Mouse (Mus musculus) intestine, postnatal 0 days (tissue): ENCODE results near the gene Cradd. TPM values are rescaled to one million over a fixed set of nuclear protein-coding genes. Genes with fewer than 3 reads are reported as not detected.

ENCODE experiments used
- ATAC-seq: fragments of 200-750 bp; cut with Nextera tagmentation; 2 replicates; pipeline ENCODE4 v1.8.0; 2017; ENCODE audit warnings: mild to moderate bottlenecking, moderate TSS enrichment, moderate library complexity
- H3K27ac ChIP-seq: fragments of 300-500 bp; sonication (generic); 2 replicates; pipeline ENCODE4 v1.5.1; 2014; ENCODE audit warnings: mild to moderate bottlenecking, low read depth, low read length, moderate library complexity
- H3K27me3 ChIP-seq: fragments of 300-500 bp; sonication (generic); replicated peaks from 2 replicates; pipeline ENCODE4 v1.6.1; 2014; ENCODE audit warnings: low read length, mixed read lengths; ENCODE audit not compliant: control insufficient read depth, insufficient read depth
- H3K36me3 ChIP-seq: fragments of 300-500 bp; sonication (generic); 2 replicates; pipeline ENCODE4 v1.6.1; 2014; ENCODE audit warnings: mild to moderate bottlenecking, moderate library complexity; ENCODE audit not compliant: control insufficient read depth, insufficient read depth
- H3K4me1 ChIP-seq: fragments of 300-500 bp; sonication (generic); replicated peaks from 2 replicates; pipeline ENCODE4 v1.6.1; 2014; ENCODE audit warnings: antibody characterized with exemption, low read length, mixed read lengths; ENCODE audit not compliant: control insufficient read depth, insufficient read depth
- H3K4me2 ChIP-seq: fragments of 300-500 bp; sonication (generic); replicated peaks from 2 replicates; pipeline ENCODE4 v1.6.1; 2014; ENCODE audit warnings: low read depth, mild to moderate bottlenecking, moderate library complexity
- H3K4me3 ChIP-seq: fragments of 300-500 bp; sonication (generic); 2 replicates; pipeline ENCODE4 v1.5.1; 2014; ENCODE audit warnings: low read depth, low read length
- H3K9ac ChIP-seq: fragments of 300-500 bp; sonication (generic); 2 replicates; pipeline ENCODE4 v1.6.1; 2014; ENCODE audit warnings: mild to moderate bottlenecking, low read depth, low read length
- H3K9me3 ChIP-seq: fragments of 300-500 bp; sonication (generic); 2 replicates; pipeline ENCODE4 v1.6.1; 2016; ENCODE audit warnings: mixed run types; ENCODE audit not compliant: control insufficient read depth
- CTCF ChIP-seq: sonication (generic); IDR thresholded peaks from 2 replicates; pipeline ENCODE4 v1.5.1; 2016; ENCODE audit warnings: low read depth, mild to moderate bottlenecking, control low read depth, antibody characterized with exemption, moderate library complexity
- WGBS: fragments of 180-500 bp; shearing (Covaris S2); extraction: QIAGEN DNeasy Blood & Tissue Kit; methylation state at CpG from one replicate; pipeline ENCODE4 v1.1.7; 2014; 5-methylcytosine and 5-hydroxymethylcytosine counted together
- polyA plus RNA-seq: library from polyadenylated mRNA; unstranded; fragments of >200 nt; fragmentation: Nextera tagmentation; extraction: Ambion mirVana; gene quantifications from 2 replicates; pipeline ENCODE4 v1.2.1, GENCODE M21; 2015

The Cradd gene
- polyA plus RNA-seq, 1 experiment from 2014 or later = 12.5 TPM

DNA sequence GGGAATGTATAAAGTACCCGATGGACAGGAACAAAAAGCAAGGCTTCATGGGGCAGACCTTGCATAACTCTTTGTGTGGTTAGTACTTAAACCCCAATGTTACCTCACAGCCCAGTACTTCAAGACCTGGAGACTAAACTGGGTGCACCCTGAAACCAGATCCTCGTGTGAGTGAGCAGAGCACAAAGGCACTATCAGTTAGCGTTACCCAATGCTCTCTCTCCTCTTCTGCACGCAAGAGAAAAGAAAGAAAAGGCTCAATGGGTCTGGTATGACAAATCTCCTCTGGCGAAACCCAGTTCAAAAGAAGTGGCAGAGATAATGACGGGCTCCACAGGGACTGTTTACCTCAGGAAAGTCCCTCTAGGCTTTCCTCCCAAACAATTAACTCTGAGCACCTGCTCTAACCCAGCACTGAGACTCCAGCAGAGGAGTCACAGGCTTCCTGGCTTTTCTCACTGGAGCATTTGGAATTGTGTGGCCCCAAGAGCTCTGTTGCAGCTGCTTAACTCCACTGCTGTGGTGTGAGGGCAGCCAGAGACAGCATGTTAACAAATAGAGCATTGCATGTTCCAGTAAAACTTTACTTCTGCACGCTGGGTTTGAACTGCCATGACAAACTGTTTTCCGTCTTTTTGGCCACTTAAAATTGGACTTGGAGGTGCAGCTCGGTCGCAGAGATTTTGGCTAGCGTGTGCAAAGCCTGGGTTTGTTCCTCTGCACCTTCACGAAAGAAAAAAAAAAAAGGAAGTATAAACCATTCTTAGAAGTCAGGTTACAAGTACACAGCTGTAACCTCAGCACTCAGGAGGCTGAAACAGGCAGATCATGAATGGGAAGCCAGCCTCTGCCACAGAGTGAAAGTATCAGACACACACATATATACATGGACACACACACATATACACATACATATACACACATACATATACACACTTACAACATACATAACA lies 21.4 kb downstream of the Cradd start:
- H3K4me2 ChIP-seq = no peak overlapping the region
- 69% methylated on average over 12 of the region's 12 CpGs for WGBS
- H3K4me1 ChIP-seq = no peaks in the 10 kb centered on the region
- no peak overlapping the region for H3K4me3 ChIP-seq
- H3K27ac ChIP-seq = no peak overlapping the region
- no peak for ATAC-seq
- H3K27me3 ChIP-seq = no peaks in the 10 kb centered on the region
- H3K9me3 ChIP-seq = no peaks in the 10 kb centered on the region
- no peak for TF ChIP-seq CTCF
- H3K36me3 ChIP-seq = no peaks in the 10 kb centered on the region
- H3K9ac ChIP-seq = no peak overlapping the region

DNA sequence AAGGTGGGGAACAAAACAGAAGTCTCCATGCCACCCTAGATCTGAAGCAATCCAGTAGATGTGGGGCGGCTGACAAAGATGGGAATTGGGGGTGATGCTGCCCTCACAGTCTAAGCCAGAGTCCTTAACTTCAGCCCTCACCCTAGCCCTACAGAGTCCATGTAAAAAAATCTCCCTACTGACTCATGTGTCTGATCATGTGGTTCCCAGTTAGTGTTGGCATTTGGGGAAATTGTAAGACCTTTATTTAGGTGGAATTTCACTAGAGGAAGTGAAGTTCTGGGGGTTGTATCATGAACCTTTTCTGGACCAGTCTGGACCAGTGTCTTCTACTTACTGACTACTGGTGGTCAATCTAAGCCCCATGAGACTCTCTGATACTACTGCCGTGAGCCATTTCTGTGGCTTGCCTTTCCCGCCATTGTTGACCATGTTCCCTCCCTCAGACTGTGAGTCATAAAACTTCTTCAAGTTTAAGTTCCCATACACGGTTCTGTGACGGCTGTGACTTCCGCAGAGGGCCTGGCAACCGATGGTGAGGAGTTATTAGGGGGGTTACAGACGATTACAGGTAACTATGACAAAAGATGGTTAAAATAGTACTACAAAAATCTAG lies 23.6 kb downstream of the Cradd start:
- H3K36me3 ChIP-seq = no peaks in the 10 kb centered on the region
- ATAC-seq = no peak
- H3K27ac ChIP-seq = no peak overlapping the region
- 78% methylated on average over 8 of the region's 8 CpGs for whole genome bisulfite sequencing
- H3K4me3 ChIP-seq = no peak overlapping the region
- no peaks in the 10 kb centered on the region for H3K9me3 ChIP-seq
- H3K4me1 ChIP-seq = no peaks in the 10 kb centered on the region
- no peak overlapping the region for H3K4me2 ChIP-seq
- H3K9ac ChIP-seq = no peak overlapping the region
- H3K27me3 ChIP-seq = no peaks in the 10 kb centered on the region
- no peak for TF ChIP-seq CTCF

DNA sequence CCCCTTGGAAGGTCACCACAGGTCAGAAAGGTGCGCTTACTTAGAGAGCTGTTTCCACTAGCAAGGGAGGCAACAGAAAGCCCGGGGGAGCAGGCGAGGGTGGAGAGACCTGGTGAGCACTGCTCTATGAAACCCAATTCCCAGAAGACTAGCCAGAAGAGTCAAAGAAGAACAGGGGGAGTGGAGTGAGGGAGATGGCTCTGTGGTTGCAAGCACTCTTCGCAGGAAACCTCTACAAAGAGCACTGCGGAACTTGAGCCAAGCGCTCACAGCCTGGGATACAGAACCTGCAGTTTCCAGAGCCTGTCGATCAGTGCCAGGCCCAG lies 24.2 kb downstream of the Cradd start:
- no peak for ATAC-seq
- no peak for TF ChIP-seq CTCF
- 82% methylated on average over 7 of the region's 7 CpGs for WGBS
- Histone ChIP-seq H3K27me3 (no peaks in the 10 kb centered on the region), H3K4me3 (no peak overlapping the region), H3K9ac (no peak overlapping the region), H3K9me3 (no peaks in the 10 kb centered on the region), H3K27ac (no peak overlapping the region), H3K4me2 (no peak overlapping the region), H3K36me3 (no peaks in the 10 kb centered on the region), H3K4me1 (no peaks in the 10 kb centered on the region)

DNA sequence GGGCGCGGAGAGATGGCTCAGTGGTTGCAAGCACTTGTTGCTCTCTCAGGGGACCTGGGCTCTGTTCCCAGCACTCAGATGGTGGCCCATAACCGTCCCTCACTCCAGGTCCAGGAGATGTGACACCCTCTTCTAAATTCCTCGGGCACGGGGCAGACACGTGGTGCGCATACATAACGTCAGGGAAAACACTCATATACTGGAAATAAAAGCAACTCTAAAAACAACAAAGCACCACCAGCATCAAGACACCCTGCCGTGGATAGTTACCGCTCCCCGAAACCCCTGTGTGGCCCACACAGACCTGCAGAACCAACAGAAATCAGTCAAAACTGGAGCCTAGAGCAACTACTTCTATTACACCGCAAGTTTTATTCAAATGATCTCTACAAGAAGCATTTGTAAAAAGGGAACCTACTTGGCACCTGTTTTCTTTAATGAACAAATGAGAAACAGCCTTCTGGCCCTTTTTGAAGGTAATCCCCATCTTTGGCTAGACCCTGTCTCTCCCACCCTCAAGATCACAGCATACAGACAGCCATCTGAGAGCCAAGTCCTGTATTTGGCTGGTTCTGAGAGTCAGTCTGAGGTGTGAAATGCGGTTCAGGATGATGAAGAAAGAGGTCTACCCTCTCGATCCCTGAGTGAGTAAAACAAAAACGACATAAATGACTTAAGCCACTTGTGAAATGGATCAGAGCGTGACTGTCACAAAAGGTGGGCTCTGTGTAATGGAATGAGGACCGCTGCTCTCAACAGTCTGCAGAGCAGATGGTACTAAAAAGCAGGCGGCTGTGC lies 24.7 kb downstream of the Cradd start:
- TF ChIP-seq CTCF = no peak
- no peak for ATAC-seq
- Histone ChIP-seq H3K9ac (no peak overlapping the region), H3K27me3 (no peaks in the 10 kb centered on the region), H3K4me1 (no peaks in the 10 kb centered on the region), H3K4me2 (no peak overlapping the region), H3K9me3 (no peaks in the 10 kb centered on the region), H3K36me3 (no peaks in the 10 kb centered on the region), H3K27ac (no peak overlapping the region), H3K4me3 (no peak overlapping the region)
- 88% methylated on average over 18 of the region's 18 CpGs for WGBS

DNA sequence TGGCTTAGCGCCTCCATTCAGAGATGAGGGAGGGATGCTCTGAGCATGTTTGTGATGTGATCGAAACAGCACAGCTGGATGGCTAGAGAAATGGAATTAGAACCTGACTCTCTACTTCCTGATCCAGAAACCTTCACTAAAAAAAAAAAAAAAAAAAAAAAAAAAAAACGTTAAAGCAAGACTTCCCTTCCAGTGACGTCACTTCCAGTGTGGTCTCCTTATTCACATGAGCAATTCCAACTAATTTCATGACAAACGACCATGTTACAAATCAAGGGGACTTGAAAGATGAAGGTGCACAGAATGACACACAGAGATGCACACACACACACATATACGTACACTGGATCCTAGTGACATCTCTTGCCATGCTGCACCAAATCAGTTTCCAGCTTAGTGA lies 25.4 kb downstream of the Cradd start:
- 88% methylated on average over 6 of the region's 6 CpGs for WGBS
- H3K27me3 ChIP-seq = no peaks in the 10 kb centered on the region
- no peaks in the 10 kb centered on the region for H3K36me3 ChIP-seq
- ATAC-seq = no peak
- no peak overlapping the region for H3K27ac ChIP-seq
- H3K4me1 ChIP-seq = no peaks in the 10 kb centered on the region
- H3K9me3 ChIP-seq = no peaks in the 10 kb centered on the region
- no peak for TF ChIP-seq CTCF
- no peak overlapping the region for H3K9ac ChIP-seq
- no peak overlapping the region for H3K4me3 ChIP-seq
- H3K4me2 ChIP-seq = no peak overlapping the region

DNA sequence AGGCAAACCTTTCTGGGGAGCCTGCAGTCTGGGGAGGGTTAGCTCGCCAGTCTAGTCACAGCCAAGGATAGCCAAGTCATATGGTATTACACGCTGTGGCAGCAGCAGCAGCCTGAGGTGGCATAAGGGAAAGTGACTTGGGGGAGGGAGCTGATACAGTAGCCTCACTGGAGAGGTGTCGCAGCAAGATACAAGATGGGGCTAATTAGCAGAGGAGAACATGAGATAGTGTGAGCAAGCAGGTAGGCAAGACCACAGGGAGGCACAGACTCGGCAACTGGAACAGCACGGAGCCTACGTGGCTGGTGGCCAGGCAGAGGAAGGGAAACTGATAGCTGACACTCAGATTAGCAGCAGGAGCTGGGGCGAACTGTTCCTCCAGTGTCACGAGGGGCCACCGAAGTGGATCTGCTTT lies 26.2 kb downstream of the Cradd start:
- no peak for ATAC-seq
- Histone ChIP-seq H3K4me3 (no peak overlapping the region), H3K27me3 (no peaks in the 10 kb centered on the region), H3K9me3 (no peaks in the 10 kb centered on the region), H3K4me1 (no peaks in the 10 kb centered on the region), H3K36me3 (no peaks in the 10 kb centered on the region), H3K4me2 (no peak overlapping the region), H3K27ac (no peak overlapping the region), H3K9ac (no peak overlapping the region)
- no peak for TF ChIP-seq CTCF
- 83% methylated on average over 9 of the region's 9 CpGs for WGBS
